Mouse (Mus musculus): ENCODE results near the gene Apc2. TPM values are rescaled to one million over a fixed set of nuclear protein-coding genes. Genes with fewer than 3 reads are reported as not detected.
A peak's percentile ranks its signal among the peaks of the same experiment; 100 is the strongest.

The Apc2 gene
- polyA plus RNA-seq, 1 experiment = not detected

DNA sequence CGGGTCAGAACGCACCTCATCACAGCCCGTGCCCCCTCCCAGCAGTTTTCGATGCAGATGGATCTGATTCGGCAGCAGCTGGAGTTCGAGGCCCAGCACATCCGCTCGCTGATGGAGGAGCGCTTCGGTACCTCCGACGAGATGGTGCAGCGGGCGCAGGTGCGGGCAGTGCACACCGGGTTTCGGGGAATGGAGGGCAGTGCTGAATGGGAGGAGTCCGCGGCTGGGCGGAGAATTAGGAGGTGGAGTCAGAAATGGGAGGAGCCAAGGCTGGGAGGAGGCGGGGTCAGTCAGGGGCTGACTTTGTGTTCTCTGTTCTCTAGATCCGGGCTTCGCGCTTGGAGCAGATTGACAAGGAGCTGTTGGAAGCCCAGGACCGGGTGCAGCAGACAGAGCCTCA, 9.1 kb downstream of the Apc2 start:
- H3K27me3 ChIP-seq (ENCODE audit: control insufficient read depth) = peaks cover 91% of the 10 kb centered on the region
- TF ChIP-seq GATA1 (IDR thresholded peaks at IDR 0.05; ENCODE audit: low read length) = no peak
- no peak for TF ChIP-seq TAL1 (IDR thresholded peaks at IDR 0.05; ENCODE audit: low read length)

GRCm38 (mm10) chr10:80311560-80311959, 15.8 kb downstream of the Apc2 start:
- no peak overlapping the region for H3K4me3 ChIP-seq (replicated peaks)
- H3K27me3 ChIP-seq (ENCODE audit: control insufficient read depth) = peaks cover 91% of the 10 kb centered on the region
- H3K9me3 ChIP-seq (ENCODE audit: control insufficient read depth, low read length) = peaks cover 27% of the 10 kb centered on the region
- TF ChIP-seq TAL1 (IDR thresholded peaks at IDR 0.05; ENCODE audit: low read length) = no peak
- no peak for TF ChIP-seq GATA1 (IDR thresholded peaks at IDR 0.05; ENCODE audit: low read length)
- H3K36me3 ChIP-seq (ENCODE audit: control insufficient read depth) = no peaks in the 10 kb centered on the region
- peaks cover 24% of the 10 kb centered on the region for H3K4me1 ChIP-seq (ENCODE audit: control insufficient read depth)

More for the DNA sequence above, 9.1 kb downstream of the Apc2 start:
- H3K36me3 ChIP-seq (ENCODE audit: control insufficient read depth) = no peaks in the 10 kb centered on the region
- peak overlapping the region; percentile 29 for H3K4me3 ChIP-seq (replicated peaks)
- H3K9me3 ChIP-seq (ENCODE audit: control insufficient read depth, low read length) = peaks cover 8% of the 10 kb centered on the region
- peaks cover 13% of the 10 kb centered on the region for H3K4me1 ChIP-seq (ENCODE audit: control insufficient read depth)

GRCm38 (mm10) chr10:80312586-80313504, 17.1 kb downstream of the Apc2 start:
- Histone ChIP-seq H3K27me3 (ENCODE audit: control insufficient read depth) (peaks cover 84% of the 10 kb centered on the region), H3K4me3 (replicated peaks) (no peak overlapping the region), H3K36me3 (ENCODE audit: control insufficient read depth) (peaks cover 12% of the 10 kb centered on the region), H3K4me1 (ENCODE audit: control insufficient read depth) (peaks cover 37% of the 10 kb centered on the region), H3K9me3 (ENCODE audit: control insufficient read depth, low read length) (peaks cover 27% of the 10 kb centered on the region)
- TF ChIP-seq GATA1 (IDR thresholded peaks at IDR 0.05; ENCODE audit: low read length) (no peak), TAL1 (IDR thresholded peaks at IDR 0.05; ENCODE audit: low read length) (no peak)

DNA sequence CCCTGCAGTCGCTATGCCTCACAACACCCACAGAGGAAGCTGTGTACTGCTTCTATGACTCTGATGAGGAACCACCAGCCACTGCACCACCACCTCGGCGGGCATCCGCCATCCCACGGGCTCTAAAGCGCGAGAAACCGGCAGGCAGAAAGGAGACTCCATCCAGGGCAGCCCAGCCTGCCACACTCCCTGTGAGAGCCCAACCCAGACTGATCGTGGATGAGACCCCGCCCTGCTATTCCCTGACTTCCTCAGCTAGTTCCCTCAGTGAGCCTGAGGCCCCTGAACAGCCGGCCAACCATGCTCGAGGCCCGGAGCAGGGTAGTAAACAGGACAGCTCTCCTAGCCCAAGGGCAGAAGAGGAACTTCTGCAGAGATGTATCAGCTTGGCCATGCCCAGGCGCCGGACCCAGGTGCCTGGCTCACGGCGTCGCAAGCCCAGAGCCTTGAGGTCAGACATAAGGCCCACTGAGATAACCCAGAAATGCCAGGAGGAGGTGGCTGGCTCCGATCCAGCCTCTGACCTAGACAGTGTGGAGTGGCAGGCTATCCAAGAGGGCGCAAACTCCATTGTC, 17.9 kb downstream of the Apc2 start:
- Histone ChIP-seq H3K4me1 (ENCODE audit: control insufficient read depth) (peaks cover 46% of the 10 kb centered on the region), H3K4me3 (replicated peaks) (no peak overlapping the region), H3K9me3 (ENCODE audit: control insufficient read depth, low read length) (peaks cover 27% of the 10 kb centered on the region), H3K27me3 (ENCODE audit: control insufficient read depth) (peaks cover 80% of the 10 kb centered on the region), H3K36me3 (ENCODE audit: control insufficient read depth) (peaks cover 21% of the 10 kb centered on the region)
- TF ChIP-seq TAL1 (IDR thresholded peaks at IDR 0.05; ENCODE audit: low read length) (no peak), GATA1 (IDR thresholded peaks at IDR 0.05; ENCODE audit: low read length) (no peak)

DNA sequence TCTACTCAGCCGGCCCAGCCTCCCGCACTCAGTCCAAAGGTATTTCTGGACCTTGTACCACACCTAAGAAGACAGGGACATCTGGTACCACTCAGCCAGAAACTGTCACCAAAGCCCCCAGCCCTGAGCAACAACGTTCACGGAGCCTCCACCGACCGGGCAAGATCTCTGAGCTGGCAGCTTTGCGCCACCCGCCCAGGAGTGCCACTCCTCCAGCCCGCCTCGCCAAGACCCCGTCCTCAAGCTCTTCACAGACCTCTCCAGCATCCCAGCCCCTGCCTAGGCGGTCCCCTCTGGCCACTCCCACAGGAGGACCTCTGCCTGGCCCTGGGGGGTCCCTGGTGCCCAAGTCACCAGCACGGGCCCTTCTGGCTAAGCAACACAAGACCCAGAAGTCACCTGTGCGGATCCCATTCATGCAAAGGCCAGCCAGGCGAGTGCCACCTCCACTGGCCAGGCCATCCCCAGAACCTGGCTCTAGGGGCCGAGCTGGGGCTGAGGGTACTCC, 18.8 kb downstream of the Apc2 start:
- Histone ChIP-seq H3K4me3 (replicated peaks) (no peak overlapping the region), H3K9me3 (ENCODE audit: control insufficient read depth, low read length) (peaks cover 27% of the 10 kb centered on the region), H3K27me3 (ENCODE audit: control insufficient read depth) (peaks cover 72% of the 10 kb centered on the region), H3K4me1 (ENCODE audit: control insufficient read depth) (peaks cover 54% of the 10 kb centered on the region), H3K36me3 (ENCODE audit: control insufficient read depth) (peaks cover 29% of the 10 kb centered on the region)
- TF ChIP-seq GATA1 (IDR thresholded peaks at IDR 0.05; ENCODE audit: low read length) (no peak), TAL1 (IDR thresholded peaks at IDR 0.05; ENCODE audit: low read length) (no peak)

- TF ChIP-seq TAL1 (IDR thresholded peaks at IDR 0.05; ENCODE audit: low read length) (no peak), GATA1 (IDR thresholded peaks at IDR 0.05; ENCODE audit: low read length) (no peak)
- Histone ChIP-seq H3K36me3 (ENCODE audit: control insufficient read depth) (peaks cover 30% of the 10 kb centered on the region), H3K27me3 (ENCODE audit: control insufficient read depth) (peaks cover 68% of the 10 kb centered on the region), H3K4me1 (ENCODE audit: control insufficient read depth) (peaks cover 60% of the 10 kb centered on the region), H3K9me3 (ENCODE audit: control insufficient read depth, low read length) (peaks cover 27% of the 10 kb centered on the region), H3K4me3 (replicated peaks) (no peak overlapping the region)
These were observed 19.5 kb downstream of the Apc2 start for GRCm38 (mm10) chr10:80315315-80315714.

DNA sequence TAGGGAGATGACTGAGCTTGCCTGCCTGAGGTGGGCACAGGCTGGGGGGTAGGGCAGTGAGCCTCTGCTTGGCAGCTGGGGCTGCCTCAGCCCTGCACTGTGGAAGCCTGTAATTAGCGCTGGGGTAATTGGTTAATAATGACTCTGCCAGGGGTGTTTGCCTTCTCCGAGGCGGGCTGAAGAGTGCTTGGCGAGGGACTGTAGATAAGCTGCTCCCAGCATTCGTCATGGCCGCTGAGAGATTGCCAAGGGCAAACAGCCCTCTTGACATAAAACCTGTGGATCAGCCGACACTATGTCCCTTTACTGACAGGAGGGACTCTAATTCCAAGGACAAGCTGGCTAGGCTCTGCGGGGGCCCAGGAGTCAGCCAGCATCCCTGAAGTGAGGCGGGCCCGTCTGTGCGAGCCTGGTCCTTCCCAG, 20.6 kb downstream of the Apc2 start:
- peak overlapping the region; percentile 36 for H3K4me3 ChIP-seq (replicated peaks)
- peaks cover 32% of the 10 kb centered on the region for H3K36me3 ChIP-seq (ENCODE audit: control insufficient read depth)
- H3K4me1 ChIP-seq (ENCODE audit: control insufficient read depth) = peaks cover 68% of the 10 kb centered on the region
- peaks cover 57% of the 10 kb centered on the region for H3K27me3 ChIP-seq (ENCODE audit: control insufficient read depth)
- TF ChIP-seq GATA1 (IDR thresholded peaks at IDR 0.05; ENCODE audit: low read length) = no peak
- TF ChIP-seq TAL1 (IDR thresholded peaks at IDR 0.05; ENCODE audit: low read length) = no peak
- H3K9me3 ChIP-seq (ENCODE audit: control insufficient read depth, low read length) = peaks cover 27% of the 10 kb centered on the region

DNA sequence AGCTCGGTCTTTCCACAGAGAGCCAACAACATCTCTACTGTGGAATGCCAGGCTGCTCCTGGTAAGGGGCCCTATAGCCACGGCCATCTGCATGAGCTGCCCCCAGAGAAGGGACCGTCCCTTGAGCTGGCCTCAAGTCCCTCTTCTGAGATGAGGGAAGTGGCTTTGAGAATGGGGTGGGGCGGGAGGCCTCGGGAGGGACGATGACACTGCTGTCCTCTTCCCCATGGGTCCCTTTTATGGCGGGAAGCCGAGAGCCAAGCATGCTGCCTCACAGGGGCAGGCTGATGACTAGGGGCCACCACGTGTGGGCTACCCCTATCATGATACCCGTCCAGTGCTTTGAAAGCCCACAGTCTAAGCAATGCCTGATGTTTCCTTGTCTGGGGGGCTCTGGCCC, 21.2 kb downstream of the Apc2 start:
- Histone ChIP-seq H3K4me3 (replicated peaks) (peak overlapping the region; percentile 36), H3K4me1 (ENCODE audit: control insufficient read depth) (peaks cover 74% of the 10 kb centered on the region), H3K27me3 (ENCODE audit: control insufficient read depth) (peaks cover 51% of the 10 kb centered on the region), H3K36me3 (ENCODE audit: control insufficient read depth) (peaks cover 37% of the 10 kb centered on the region), H3K9me3 (ENCODE audit: control insufficient read depth, low read length) (peaks cover 23% of the 10 kb centered on the region)
- no peak for TF ChIP-seq GATA1 (IDR thresholded peaks at IDR 0.05; ENCODE audit: low read length)
- no peak for TF ChIP-seq TAL1 (IDR thresholded peaks at IDR 0.05; ENCODE audit: low read length)

DNA sequence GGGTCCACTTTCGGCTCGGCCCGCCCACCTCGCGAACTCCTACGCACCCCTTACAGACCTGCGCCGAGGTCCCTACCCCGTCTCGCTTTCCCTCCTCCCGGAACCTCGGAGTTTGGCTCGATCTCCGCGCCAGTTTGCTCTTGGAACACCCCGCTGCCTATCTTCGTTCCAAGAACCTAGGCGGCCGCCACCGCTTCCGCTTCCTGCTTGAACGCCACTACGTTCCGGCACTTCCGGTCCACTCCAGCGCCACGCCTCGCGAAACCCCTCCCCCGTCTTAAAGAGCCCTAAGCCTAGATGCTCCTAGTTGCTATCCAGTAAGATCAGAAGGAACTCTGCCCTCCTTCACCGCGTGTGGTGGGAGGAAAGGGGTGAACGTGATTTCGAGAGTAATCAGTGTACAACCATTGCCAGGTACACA, 24.6 kb downstream of the Apc2 start, which contains the start of gene 2310011J03Rik:
TSS of gene 2310011J03Rik (minus strand) at position 198 of the 421 bp plus-strand sequence.
- Histone ChIP-seq H3K36me3 (ENCODE audit: control insufficient read depth) (peaks cover 42% of the 10 kb centered on the region), H3K4me3 (replicated peaks) (peak within 1 kb of the TSS; percentile 95), H3K9me3 (ENCODE audit: control insufficient read depth, low read length) (peaks cover 4% of the 10 kb centered on the region; the same call in 1 of the 2 replicates), H3K27me3 (ENCODE audit: control insufficient read depth) (peaks cover 18% of the 10 kb centered on the region), H3K4me1 (ENCODE audit: control insufficient read depth) (peaks cover 96% of the 10 kb centered on the region)
- TF ChIP-seq TAL1 (IDR thresholded peaks at IDR 0.05; ENCODE audit: low read length) (no peak), GATA1 (IDR thresholded peaks at IDR 0.05; ENCODE audit: low read length) (no peak)

Data from erythroblast, embryonic 14.5 days (primary cell).